Mouse (Mus musculus): ENCODE measurements around the gene Phf21a.

GRCm38 (mm10) chr2:92052188-92052587 is 40.7 kb upstream of the Phf21a start:
- no peak for TF ChIP-seq GATA1 (IDR thresholded peaks at IDR 0.05; ENCODE audit: borderline replicate concordance, low read length)
- TF ChIP-seq CTCF (IDR thresholded peaks at IDR 0.05; ENCODE audit: low read depth, low read length): no peak
- TF ChIP-seq POLR2AphosphoS5 (IDR thresholded peaks at IDR 0.05; ENCODE audit: insufficient replicate concordance, low read depth, low read length): no peak

Data from G1E (cell line).